Mouse (Mus musculus): ENCODE data around the gene Ctsg.
"Not testable (repeated sequence)": the region's sequence is repeated elsewhere in the genome, so short reads cannot be mapped to it uniquely, and the experiment has no call there.

Ctsg gene

DNA sequence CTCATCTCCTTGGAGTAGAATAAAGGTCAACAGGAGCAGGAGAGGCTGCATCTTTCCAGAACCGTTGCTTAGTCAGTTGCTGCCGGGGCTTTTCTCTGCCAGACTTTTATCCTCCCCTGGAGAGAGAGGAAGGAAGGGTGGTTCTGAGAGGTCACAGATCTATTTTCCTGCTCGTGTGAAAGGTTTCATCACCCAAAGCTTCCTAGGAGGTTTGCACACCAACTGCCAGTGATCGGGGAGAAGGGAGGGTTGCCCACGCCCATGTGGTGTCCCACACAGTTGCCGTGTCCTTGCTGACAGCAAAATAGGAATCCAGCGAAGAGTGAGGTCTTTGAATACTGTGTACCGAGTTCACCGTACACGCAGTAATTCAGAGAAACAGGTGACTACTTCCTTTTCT, at the start of gene Ctsg:
Gene Ctsg, minus strand, starts transcription at position 189 of the 400 bp plus-strand sequence.
- DNase-seq (ENCODE audit: low spot score), result no peak

DNA sequence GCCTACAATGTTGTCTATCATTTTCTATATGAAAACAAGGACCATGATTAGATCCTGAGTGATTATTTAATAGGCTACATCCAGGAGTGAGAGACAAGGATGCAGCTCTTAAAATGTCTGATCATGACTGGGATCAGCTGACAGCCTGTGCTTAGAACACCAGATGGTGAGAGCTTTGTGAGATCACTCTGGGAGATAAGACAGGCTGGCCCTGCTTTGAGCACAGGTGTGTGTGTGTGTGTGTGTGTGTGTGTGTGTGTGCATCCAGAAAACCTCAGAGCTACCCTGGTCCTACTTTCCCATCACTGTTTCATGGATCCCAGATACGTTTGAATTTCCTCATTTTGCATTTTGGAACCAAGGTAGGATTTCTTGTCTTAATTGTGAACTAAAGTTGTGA, 31.3 kb upstream of the Ctsg start:
- not testable (repeated sequence) for DNase-seq (ENCODE audit: low spot score)

DNA sequence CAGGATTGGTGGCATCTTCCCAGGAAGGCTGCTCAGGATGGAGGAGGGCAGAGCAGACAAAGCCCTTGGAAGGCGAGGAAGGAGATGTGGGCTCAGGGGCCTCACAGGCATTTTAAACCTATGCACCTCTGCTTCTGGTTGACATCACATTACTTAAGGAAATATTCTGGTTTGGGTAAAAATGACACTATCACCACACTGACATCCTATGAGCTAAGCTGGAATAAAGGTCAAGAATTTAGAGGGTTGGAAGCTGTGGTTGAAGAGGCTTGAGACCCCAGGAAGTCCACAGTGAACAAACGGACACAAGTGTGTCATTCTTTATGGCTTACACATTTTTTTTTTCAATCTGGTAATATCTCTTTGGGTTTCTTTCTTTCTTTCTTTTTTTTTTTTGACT, 30.1 kb upstream of the Ctsg start, which contains the start of gene Gzmd:
Gene Gzmd, minus strand, starts transcription at position 101 of the 400 bp plus-strand sequence.
- not testable (repeated sequence) for DNase-seq (ENCODE audit: low spot score)

DNA sequence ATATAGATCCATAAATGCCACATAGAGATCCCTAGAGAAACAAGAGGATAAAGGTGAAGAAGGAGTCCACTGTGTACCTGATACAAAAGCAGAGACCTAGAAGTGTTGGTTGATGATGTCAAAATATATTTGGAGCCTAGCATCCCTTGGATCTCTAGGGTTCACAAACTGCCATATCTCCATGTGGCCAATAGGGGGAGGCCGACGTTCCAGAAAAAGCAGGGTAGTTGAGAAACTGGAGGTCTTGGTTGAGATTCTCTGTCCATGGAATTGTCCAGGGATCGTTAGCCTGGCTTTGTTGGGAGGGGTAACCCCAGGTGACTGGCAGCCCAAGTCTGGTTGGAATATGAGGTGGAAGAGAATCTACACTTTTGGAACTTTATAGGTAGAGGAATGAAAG, 26.0 kb upstream of the Ctsg start:
- DNase-seq (ENCODE audit: low spot score), result no peak

DNA sequence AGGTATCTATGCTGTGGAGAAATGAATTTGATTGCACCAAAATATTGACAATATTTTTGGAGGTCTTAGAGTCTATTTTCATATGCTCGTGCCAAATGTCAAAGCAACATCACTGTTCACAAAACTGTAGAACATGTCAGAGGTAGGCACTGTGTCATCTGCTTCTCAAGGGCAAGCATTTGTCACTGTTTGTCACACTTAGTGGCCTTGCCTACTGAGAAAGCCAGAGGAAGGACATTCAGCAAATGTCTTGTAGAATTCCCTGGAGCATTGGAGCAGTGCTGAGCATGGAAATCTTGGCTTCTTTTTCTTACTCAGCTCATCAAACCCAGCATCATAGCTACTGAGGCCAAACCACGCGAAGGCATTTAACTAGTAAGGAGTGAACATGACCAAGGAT, 21.1 kb upstream of the Ctsg start:
- DNase-seq (ENCODE audit: low spot score), result no peak

DNA sequence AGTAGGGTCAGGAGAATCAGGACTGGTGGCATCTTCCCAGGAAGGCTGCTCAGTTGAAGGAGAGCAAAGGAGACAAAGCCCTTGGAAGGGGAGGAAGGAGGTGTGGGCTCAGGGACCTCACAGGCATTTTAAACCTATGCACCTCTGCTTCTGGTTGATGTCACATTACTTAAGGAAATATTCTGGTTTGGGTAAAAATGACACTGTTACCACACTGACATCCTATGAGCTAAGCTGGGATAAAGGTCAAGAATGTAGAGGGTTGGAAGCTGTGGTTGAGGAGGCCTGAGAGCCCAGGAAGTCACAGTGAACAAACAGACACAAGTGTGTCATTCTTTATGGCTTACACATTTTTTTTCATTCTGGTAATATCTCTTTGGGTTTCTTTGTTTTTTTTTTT, 18.2 kb upstream of the Ctsg start, which contains the start of gene Gzme:
Gene Gzme, minus strand, starts transcription at position 101 of the 400 bp plus-strand sequence.
- no peak for DNase-seq (ENCODE audit: low spot score)

DNA sequence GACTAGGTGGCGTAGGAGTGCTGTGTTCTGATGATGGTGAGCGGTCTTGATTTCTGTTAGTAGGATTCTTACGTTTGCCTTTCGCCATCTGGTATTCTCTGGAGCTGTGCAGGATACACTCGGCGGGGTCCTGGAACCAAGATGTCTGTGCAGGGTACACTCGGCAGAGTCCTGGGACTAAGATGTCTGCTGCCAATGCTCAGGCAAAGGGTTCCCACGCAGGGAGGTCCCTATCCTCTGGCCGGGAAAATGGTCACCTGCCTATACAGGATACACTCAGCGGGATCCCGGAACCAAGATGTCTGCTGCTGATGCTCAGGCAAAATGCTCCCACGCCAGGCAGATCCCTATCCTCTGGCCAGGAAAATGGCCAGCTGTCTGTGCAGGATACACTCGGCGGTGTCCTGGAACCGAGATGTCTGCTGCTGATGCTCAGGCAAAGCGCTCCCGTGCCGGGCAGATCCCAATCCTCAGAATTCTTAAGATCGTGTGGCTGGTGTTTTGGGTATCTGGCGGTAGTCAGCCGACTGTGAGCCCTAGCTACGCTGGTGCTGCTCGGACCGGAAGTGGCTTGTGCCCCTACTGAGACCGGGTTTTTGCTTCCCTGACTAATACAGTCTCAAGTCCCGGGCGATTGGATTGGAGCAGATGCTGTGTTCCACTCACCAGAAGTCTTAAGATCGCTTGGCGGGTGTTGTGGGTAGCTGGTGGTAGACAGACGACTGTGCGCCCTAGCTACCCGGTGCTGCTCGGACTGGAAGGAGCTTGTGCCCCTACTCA, 13.3 kb upstream of the Ctsg start:
- not testable (repeated sequence) for DNase-seq (ENCODE audit: low spot score)

DNA sequence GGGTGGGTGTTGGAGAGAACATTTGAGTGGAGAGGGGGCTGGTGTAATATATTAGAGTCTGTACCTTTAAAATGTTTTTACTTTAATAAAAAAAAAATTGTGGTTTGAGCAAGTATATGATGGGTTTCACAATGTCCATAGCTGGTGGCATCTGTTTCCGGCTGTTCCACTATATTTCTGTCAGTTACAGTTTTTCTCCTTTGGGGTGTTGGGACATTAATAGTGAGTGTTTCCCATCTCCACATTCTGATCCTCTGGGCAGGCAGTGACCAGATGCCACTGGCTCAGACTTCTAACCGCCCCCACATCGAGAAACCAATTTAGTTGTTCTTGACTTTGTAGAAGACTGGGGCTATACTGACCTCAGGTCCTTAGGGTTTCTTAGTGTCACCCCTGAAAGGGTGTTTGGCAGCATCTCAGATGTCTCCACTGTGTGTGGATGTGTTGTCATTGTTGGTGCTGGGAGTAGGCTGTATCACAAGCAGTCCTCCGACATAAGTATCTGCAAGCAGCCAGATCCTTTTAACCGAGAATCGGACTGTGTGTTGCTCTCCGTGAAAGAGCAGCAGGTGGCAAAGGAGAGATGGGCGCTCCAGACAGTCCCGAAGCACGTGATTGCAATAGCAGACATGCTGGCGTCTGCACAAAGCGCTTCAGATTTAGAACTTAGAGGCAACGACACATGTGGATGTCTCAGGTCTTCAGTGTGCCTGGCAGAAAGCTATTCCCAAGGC, 3.2 kb upstream of the Ctsg start:
- no peak for DNase-seq (ENCODE audit: low spot score)

DNA sequence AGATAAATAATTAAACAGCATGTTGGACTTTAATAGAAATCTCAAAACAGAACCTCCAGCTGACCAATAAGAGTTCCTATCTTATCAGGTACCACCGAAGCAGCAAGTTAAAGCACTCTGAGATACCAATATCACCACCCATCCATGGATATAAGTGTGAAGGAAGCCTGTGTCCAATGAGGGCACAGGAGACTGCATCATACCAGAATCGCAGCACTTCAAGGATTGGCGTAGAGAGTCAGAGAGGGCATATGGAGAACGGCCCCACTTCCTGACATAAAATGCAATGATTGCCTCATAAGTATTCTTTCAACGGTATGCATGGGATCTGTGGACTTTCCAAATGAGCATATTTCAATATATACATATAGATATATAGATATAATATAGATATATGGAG, 2.6 kb upstream of the Ctsg start:
- no peak for DNase-seq (ENCODE audit: low spot score)

DNA sequence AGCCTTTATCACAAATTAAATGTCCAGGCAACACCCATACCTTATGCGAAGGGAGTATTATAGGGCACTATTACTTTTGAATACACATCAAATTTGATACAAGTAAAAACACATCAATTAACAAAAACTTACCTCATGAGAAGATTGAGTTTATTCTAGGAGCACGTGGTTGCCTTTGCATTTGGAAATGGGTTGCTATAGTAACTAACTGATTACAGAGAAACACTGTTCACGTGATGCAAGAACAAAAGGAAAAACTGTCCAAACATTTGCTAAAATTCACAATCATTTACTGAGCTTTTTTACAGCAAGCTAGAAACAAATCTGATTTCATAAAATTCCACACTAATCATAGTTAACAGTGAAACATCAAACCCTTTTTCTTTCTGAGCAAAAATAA, 1.1 kb upstream of the Ctsg start:
- DNase-seq (ENCODE audit: low spot score), result no peak

DNA sequence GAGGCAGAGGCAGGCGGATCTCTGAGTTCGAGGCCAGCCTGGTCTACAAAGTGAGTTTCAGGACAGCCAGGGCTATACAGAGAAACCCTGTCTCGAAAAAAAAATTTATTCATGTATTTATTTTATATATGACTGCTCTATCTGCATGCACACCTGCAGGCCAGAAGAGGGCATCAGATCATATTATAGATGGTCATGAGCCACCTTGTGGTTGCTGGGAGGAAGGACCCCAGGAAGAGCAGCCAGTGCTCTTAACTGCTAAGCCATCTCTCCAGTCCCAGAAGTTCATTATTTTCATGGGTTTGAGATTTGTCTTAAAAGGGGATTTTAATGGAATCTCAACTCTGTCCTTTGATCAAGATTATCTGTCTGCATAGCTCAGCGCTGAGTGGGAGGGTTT, 3.4 kb downstream of the Ctsg start:
- DNase-seq (ENCODE audit: low spot score), result no peak

DNA sequence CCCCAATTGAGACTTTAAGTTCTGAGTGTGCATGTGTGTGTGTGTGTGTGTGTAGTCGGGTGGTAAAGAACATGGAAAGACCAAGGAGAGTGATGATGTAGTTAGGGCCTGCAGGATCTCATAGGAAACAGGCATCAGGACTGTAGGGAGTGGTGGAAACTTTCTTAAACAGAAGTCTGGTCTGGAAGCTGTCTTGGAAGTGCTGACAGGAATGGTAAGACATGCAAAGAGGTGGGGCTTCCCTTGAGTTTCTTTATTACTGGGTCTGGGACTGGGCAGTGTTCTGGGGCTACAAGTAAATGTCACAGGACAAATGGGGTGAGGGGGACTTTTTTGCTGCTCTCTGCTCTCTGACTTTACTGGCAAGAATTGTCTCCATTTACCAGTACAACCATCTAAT, 4.8 kb downstream of the Ctsg start:
- DNase-seq (ENCODE audit: low spot score), result no peak

DNA sequence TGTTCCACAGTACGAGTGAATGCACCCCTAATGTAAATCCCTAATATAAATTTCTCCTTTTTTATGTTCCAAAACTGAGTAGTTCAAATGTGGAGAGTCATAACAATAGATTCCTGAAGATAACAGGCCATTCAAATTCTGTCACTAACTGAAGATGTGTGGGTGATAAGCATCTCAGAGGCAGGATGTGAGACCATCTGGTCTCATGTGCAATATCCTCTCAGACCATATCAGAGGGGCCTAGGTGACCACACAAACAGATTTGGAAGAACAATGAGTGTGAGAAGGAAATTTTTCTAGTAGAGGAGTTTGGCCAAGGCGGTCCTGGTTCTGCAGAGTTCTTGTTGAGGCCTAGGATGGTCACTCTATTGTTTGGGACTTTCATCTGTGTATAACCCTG, 9.0 kb downstream of the Ctsg start:
- DNase-seq (ENCODE audit: low spot score), result no peak

DNA sequence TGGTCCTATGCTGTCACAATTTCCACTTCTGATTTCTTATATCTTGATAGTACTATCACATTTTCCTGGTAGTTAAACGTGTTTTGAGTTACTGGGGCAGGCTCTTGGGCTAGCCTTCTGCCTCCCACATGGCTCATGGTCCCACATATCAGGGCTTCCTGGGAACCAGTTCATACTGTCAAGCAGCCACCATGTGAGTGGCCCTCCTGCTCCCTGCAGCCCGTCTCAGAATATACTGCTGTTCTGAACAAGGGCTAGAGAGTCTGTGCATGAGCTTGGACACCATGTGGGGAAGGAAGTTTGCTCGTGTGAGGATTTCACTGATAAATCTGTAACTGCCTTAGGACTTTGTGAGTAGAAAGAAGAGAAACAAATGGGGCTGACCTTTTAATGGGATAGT, 15.7 kb downstream of the Ctsg start:
- DNase-seq (ENCODE audit: low spot score), result no peak

DNA sequence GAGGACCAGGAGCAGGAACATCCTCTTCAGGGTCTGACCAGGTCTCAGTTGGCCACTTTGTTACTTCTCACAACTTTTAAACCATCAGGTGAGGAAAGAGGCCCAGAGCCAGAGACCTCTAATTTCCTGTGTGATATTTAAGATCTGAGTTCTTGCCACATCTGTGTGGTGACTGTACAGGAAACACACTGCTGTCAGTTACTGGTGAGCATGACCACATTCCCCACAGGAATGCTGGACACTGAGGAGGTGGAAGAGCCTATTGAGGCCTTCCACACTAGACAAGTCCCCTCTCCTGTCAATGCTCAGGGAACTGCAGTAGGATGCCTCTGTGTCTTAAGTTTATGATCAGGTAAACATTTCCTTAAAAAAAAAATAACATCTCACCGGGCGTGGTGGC, 17.2 kb downstream of the Ctsg start, which contains the start of gene Mcpt8:
Gene Mcpt8, minus strand, starts transcription at position 107 of the 400 bp plus-strand sequence.
- no peak for DNase-seq (ENCODE audit: low spot score)

DNA sequence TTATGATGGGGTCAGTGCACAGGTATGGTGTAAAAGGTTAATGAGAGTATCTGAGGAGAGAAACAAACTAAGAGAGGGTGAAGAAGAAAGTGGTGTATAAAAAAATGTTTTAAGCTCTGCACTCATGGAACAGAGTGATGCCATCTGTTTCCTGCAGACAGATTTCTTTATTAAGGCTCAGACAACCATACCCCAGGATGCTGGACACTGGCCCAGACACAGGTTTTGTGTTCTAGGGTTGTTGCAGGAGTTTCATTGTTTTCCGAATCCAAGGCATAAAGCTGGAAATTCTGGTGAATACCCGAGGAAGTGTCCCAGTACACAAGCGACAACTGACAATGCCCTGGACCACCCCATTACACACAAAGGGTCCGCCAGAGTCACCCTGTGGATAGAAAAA, 20.4 kb downstream of the Ctsg start:
- DNase-seq (ENCODE audit: low spot score), result no peak

DNA sequence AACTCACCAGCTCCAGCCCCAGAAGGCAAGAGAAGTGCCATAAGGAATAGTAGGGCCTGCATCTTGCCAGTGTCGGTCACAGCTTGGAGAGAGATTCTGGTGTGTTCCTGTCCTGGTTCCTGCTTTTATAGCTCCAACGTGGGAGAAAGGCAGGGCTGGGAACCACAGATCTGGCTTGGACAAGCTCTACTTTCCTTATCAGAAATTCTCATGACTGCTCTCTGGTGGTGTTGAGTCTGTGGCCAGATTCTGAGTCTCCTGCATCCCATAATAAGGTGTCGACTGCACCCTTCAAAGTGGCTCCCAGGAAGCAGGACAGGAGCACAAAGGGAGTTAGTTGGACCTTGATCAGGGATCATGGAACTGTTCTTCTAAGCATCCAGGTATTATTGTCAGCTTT, 40.2 kb downstream of the Ctsg start, which contains the start of gene Mcpt4:
Gene Mcpt4, minus strand, starts transcription at position 101 of the 400 bp plus-strand sequence.
- not testable (repeated sequence) for DNase-seq (ENCODE audit: low spot score)

DNA sequence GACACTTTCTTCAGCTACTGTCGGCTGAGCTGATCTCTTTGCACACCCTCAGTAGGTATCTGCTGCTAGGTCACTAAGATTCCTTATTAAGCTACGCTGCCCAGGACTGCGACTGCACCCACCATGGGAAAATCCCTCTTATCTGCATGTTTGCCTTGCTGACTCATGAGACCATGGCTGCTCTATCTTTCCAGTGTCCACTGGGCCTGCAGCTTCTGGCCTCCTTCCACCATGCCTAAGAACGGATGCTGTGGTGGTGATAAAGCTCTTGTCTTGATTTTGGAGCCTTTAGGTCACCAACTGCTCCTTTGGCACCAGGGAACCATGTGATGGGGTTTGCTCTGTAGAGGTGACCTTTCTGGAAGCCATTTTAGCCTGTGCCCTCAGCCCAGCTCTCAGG, 44.7 kb downstream of the Ctsg start:
- DNase-seq (ENCODE audit: low spot score), result no peak

DNA sequence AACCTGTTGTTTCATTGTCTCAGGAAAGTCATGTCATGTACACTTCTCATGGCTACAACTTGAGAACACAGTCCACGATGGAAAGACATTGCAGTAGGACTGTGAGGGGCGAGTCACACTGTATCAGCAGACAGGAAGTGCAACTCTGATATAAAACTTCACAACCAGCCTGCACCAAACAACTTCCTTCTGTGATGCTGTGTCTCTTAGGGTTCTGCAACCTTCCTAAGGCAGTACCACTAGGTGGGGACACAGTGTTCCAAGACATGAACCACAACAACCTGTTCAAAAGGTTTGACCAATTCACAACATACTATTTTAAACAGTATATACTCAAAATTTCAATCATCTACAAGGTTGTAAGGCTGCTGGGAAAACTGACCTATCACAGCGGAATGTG, 47.0 kb downstream of the Ctsg start:
- no peak for DNase-seq (ENCODE audit: low spot score)

Measured in MN1 (cell line).